Mouse (Mus musculus) 416B (cell line): Measurements from ENCODE around the gene Anxa9.

Experiments
- DNase-seq: peaks from one replicate; pipeline ENCODE4 v3.0.0; 2011; ENCODE audit warnings: low read depth

Gene Anxa9

GRCm38 (mm10) chr3:95314075-95314474 is 7.1 kb upstream of the Anxa9 start:
- no peak for DNase-seq

GRCm38 (mm10) chr3:95313476-95313875 is 6.5 kb upstream of the Anxa9 start:
- peak; percentile 77 for DNase-seq

DNA sequence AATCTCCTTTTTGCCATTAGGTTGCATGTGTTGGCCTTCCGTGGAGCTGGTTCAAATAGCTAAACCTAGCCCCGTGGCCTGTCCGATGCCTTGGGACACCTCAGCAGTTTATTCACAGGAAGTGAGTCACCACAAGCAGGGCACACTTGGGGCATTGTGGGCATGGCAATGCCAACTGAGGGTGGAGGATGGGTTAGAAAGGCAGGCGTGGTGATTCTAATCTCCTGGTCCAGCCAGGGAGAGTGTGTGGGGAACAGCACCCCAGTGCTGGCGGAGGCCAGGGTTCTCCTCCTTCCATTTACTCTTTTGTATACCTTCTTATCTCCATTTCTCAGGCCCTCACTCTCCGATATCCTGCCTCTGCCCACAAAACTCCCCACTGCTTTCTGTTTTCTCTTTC is 5.6 kb upstream of the Anxa9 start:
- peak; percentile 99 for DNase-seq

DNA sequence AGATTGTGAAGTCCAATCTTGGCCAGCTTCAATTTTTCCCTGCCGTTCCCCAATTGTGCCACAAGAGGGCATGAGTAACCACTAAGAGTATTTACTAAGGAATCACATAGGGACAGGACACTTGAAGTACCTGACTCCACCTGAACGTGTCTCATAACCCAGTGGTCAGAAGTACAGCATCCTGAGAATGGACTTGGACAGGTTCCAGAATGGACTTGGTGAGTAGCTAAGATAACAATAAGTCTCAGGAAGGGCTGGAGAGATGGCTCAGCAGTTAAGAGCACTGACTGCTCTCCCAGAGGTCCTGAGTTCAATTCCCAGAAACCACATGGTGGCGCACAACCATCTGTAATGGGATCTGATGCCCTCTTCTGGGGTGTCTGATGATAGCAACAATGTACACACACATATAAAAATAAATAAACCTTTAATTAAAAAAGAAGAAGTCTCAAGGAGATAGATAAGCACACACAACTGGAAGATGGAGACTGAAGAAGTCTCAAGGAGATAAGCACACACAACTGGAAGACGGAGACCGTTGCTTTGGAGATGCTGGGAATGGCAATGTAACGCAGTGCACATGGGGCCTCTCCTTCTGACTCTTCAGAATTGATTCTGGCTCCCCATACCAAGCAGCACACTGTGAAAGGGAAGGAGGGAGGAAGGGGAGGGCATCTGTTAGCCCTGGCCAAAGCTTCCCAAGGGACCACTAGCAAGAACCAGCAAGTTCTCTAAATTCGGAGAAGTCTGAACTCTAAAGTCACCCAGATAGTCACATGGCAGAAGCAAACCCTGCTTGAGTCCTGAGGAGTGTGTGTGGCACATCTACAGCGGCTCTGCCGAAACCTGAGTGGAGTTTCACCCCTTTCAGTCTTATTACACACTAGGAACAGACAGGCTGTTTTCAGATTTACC is 4.2 kb upstream of the Anxa9 start:
- peak; percentile 96 for DNase-seq

DNA sequence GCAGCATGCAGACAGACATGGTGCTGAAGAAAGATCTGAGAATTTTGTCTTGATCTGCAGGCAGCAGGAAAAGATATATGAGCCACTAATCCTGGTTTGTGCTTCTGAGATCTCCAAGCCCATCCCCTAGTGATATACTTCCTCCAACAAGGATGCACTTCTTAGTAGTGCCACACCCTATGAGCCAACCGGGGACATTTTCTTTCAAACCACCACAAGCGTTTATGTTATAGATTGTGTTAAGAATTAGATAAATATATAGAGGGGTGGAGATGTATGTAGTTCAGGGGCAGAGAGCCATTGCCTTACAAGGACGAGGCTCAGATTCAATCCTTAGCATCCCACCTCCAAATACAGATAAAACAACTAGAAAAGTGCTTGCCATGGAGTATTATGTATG is 3.5 kb upstream of the Anxa9 start:
- DNase-seq = no peak

- no peak for DNase-seq
Measured at GRCm38 (mm10) chr3:95306244-95306643, 732 bp downstream of the Anxa9 start.

GRCm38 (mm10) chr3:95301204-95301796 is 5.7 kb downstream of the Anxa9 start:
- no peak for DNase-seq

DNA sequence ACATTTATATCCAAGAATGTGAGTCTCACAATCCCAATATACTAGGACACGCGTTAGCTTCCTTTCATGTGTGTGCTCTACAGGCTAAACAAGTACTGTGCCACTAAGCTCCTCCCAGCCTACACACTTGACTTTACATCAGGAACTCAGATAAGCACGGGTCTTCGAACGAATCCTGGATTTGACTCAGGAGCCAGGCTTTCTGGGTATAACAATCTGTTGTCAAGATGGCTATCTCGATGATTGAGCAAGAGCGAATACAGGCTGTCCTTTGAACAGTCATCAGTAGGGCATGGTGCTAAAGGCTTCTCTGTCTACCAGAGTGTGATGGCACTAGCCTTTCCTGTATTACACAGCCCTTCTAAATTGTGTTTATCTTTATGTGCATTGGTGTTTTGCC is 9.0 kb downstream of the Anxa9 start:
- peak; percentile 88 for DNase-seq

DNA sequence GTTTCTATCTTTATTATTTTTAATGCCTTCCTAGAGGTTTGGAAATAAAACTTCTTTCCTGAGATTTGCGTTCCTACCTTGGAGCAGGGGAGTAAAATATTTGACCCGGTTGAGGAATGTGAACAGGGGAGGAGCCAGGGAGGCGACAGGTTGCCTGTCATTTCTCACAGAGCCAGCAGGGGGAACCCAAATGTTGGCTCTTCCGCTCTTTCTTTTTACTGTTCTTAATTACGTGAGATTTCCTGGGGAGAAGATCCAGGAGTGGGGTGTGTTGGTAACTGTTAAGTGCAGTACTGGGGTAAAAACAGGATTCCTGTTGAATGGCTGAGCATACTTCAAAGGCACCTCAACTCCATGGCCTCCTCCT is 10.9 kb downstream of the Anxa9 start:
- DNase-seq = peak; percentile 63

GRCm38 (mm10) chr3:95295321-95296102 is 11.5 kb downstream of the Anxa9 start:
- DNase-seq = no peak

- no peak for DNase-seq
Measured at GRCm38 (mm10) chr3:95294718-95295117, 12.3 kb downstream of the Anxa9 start.

GRCm38 (mm10) chr3:95294316-95294715 is 12.7 kb downstream of the Anxa9 start:
- DNase-seq = peak; percentile 76

DNA sequence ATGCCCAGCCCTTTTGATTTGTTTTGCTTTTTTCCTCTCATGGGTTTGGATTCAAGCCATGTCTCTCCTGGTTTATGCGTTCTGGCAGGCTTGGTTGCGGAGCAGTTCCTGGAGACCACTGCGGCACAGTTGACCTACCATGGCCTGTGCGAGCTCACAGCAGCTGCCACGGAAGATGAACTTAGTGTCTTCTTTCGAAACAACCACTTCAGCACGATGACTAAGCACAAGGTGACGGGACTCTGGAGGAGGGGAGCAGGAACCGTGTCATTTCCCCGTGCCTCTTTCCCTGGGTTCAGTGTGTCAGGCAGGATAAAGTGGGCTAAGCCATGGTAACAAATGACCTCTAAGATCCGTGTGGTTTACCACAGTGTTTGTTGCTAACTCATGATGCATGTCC is 13.4 kb downstream of the Anxa9 start:
- peak; percentile 100 for DNase-seq

- no peak for DNase-seq
Measured at GRCm38 (mm10) chr3:95292899-95293298, 14.1 kb downstream of the Anxa9 start.

GRCm38 (mm10) chr3:95291041-95291440 is 15.9 kb downstream of the Anxa9 start:
- no peak for DNase-seq

GRCm38 (mm10) chr3:95290156-95290555 is 16.8 kb downstream of the Anxa9 start:
- DNase-seq = no peak

DNA sequence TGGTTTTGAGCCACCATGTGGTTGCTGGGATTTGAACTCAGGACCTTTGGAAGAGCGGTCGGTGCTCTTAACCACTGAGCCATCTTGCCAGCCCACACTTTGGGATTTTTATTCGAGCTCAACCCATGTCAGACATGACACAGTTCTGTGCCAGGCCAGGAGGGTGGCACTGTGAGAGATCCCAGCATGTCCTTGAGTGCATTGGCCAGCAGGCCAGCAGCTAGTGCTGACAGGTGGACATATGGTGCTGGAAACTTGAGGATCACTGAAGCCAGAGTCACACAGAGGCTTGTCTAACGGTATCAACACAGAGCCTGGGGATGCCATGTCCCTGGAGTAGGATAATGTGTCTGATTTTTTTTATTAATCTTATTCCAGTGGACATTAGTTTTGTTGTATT is 17.6 kb downstream of the Anxa9 start:
- DNase-seq = no peak

DNA sequence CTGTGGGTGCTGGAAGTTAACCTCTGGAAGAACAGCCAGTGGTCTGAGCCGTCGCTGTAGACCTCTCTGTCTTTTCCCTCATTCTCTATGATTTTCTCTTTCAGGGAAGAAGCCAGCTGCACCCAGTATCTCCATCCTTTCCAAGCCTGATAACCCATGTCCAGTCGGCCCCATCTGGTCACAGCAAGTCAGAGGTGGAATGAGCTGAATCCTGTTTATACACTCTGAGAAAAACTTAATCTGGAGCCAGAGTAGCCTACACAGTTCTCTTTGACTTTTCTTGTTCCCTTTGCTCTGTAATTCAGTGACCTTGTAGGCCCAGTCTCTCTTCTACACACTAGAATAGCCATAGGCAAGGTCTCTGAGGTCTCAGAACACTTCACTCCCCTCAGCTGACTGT is 19.4 kb downstream of the Anxa9 start:
- DNase-seq = no peak

DNA sequence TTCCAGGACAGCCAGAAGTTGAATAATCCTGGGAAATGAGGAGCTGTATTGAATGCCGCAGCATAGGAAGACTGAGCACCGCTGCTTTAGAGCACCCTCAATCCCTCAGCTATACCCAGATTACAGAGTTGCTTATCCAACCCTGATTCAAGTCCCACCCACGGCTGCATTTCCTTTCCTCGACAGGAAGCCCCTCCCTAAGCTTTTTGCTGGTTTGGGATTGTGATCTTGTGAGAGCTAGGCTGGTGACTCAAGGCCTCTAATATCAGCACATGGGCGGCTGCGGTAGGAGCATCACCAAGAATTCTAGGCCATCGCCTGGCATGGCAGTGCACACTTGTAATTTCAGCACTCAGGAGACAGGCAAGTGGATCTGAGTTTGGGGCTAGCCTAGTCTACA is 20.5 kb downstream of the Anxa9 start:
- DNase-seq = peak; percentile 85

DNA sequence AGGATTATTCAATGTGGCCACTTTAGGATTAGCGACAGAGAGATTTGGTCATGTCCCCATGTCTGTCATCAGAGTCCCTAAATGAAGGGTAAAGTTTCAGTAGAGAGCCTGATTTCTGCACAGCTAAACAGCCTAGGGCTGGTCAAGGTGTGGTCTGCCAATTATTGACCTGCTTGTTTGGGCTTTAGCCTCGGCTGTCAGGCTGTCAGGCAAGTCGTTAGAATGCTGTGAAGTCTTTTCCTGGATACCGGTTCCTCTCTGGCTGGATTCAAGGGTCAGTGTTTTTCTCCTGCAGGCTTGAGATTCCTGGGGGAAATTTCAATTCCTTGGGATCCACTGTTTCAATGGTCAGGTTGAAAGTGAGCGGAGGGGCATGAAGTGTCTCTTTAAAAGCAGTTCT is 21.0 kb downstream of the Anxa9 start:
- no peak for DNase-seq

- DNase-seq = no peak
Measured at GRCm38 (mm10) chr3:95285390-95285789, 21.6 kb downstream of the Anxa9 start.

DNA sequence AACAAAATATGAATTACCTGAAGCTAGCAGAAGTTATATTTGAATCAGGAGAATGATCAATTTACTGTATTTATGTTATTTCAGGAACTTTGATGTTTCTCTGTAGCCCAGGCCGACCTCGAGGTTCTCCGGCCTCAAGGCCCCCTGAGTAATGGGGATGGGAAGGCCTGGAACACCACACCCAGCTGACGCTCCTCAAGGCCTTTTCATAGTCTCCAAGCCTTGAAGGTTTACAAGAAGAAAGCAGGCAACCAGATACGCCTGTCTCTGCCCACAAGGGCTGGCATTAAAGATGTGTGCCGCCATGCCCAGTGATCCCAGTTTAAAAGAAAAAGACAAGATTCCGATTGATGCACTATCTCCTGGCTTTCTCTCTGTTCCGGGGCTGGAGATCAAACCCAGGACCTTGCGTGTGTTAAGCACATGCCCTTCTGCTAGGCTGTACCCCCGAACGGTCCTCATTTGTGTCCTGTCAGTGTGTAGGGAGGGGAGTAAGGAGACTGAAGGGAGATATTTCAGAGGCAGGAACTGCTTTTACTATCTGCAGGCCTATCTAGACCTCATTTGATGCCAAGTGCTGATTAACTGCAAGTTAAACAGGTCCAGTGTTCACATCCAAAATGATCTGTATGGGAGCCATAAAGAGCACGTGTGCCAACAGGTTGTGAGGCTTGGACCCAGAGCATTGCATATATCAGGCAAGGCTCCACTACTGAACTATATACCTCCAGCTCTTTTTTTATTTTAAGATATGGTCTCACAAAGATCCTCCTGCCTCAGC is 22.3 kb downstream of the Anxa9 start:
- DNase-seq = no peak
